Mouse (Mus musculus) E14TG2a.4 (cell line): ENCODE data around the gene Prkacb.

Experiments used
- CTCF ChIP-seq: conservative IDR thresholded peaks from 2 replicates; pipeline ENCODE4 v1.5.1; 2014; ENCODE audit warnings: low read length
- NANOG ChIP-seq: IDR thresholded peaks from 2 replicates; pipeline ENCODE4 v1.6.1; 2014; ENCODE audit warnings: borderline replicate concordance, low read length, mixed read lengths
- POU5F1 ChIP-seq: IDR thresholded peaks from 2 replicates; pipeline ENCODE4 v1.6.1; 2014; ENCODE audit warnings: low read length, borderline replicate concordance

DNA sequence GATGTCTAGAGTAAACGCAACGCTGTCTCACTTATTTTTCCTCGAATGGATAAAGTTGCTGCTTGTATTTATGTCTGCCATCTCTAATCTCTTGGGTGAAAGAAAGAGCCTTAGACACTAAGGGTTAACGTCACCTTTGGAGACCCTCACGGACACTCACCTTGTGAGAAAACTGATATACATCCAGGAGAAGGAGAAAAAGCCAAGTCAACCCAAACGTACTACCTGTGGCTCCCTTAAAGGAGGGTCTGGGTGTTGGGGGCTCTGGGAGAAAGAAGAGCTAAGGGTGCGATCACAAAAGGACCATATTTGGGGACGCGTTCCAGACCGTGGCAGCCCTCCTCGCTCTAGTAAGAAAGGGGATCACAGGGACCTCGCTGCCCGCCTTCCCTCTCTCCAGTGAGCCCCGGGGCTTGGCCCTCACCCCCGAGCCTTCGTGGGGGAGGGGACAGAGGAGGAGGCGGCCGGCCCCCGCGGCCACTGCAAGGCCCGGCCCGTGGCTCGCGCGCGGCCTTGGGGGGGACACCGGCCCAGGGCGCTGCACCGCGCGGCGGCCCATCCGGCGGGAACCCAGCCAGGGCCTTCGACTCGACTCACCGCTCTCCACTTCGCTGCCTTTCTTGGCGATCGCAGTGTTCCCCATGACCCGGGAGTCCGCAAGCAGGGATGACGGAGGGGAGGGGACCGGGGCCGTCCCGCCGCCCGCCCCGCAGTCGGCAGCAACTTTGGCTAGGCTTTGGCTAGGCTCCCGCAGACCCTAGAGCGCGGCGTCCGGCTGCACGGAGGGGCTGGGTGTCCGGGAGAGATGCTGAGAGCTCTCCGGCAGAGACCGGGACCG lies 530 bp downstream of the Prkacb start:
- TF ChIP-seq CTCF (no peak), NANOG (no peak), POU5F1 (no peak)
